In genomic region chr4:154231380-154231779, GRCm38 (mm10) we compare ENCODE assay signal across 19 mouse cellular contexts.
DNase-seq lines count a peak whose midpoint lies in the region; ATAC-seq lines count a peak whose summit lies in the region.
"Had no signal": no experiment of that assay in that cellular context is flagged by ENCODE, and none has a peak within 500 bp of the region (broad histone marks: within the 10 kb centered on the region; RNA-seq: fewer than 3 reads in every experiment).

No protein-coding gene starts in this region.

- H3K4me2 ChIP-seq in heart, embryonic 12.5 days, result no peak overlapping the region
- no peak overlapping the region for H3K4me2 ChIP-seq in limb, embryonic 13.5 days (replicated peaks)
- no peak overlapping the region for H3K4me2 ChIP-seq in limb, embryonic 15.5 days
- H3K4me2 ChIP-seq: embryonic facial prominence, embryonic 12.5 days; forebrain, embryonic 12.5 days had no signal

- peak overlapping the region; percentile 54; the same call in 1 of the 2 replicates for H3K27ac ChIP-seq in heart, embryonic 10.5 days
- no peak overlapping the region for H3K27ac ChIP-seq in heart, embryonic 12.5 days (ENCODE audit: poor library complexity, severe bottlenecking)
- H3K27ac ChIP-seq in limb, embryonic 13.5 days, result 0 out of 2 replicates have a peak overlapping the region, but pooled peaks have one; percentile 22
- H3K27ac ChIP-seq in limb, embryonic 10.5 days, result no peak overlapping the region
- peak overlapping the region; percentile 81; the same call in 1 of the 2 replicates for H3K27ac ChIP-seq in limb, embryonic 15.5 days
- no peak overlapping the region for H3K27ac ChIP-seq in forebrain, embryonic 10.5 days
- H3K27ac ChIP-seq: forebrain, embryonic 12.5 days had no signal

- no peak for DNase-seq in heart, embryonic 10.5 days (ENCODE audit: low spot score)
- DNase-seq in limb, embryonic 10.5 days (ENCODE audit: low spot score), result no peak
- DNase-seq in forebrain, embryonic 10.5 days (ENCODE audit: extremely low spot score, low spot score), result no peak
- DNase-seq: adrenal gland, adult 8-10 months; adrenal gland, postnatal 14 days; adrenal gland, postnatal 36 days; cerebellum, adult 11-12 months; cerebellum, adult 2 months; cerebellum, adult 9-10 months; cerebellum, postnatal 10 days; cerebellum, postnatal 25 days had no signal

- H3K4me1 ChIP-seq in heart, embryonic 10.5 days, result peaks cover 89% of the 10 kb centered on the region
- H3K4me1 ChIP-seq in heart, embryonic 12.5 days (replicated peaks), result peaks cover 90% of the 10 kb centered on the region
- peaks cover 60% of the 10 kb centered on the region for H3K4me1 ChIP-seq in limb, embryonic 13.5 days
- H3K4me1 ChIP-seq in limb, embryonic 10.5 days, result peaks cover 42% of the 10 kb centered on the region
- peaks cover 85% of the 10 kb centered on the region for H3K4me1 ChIP-seq in limb, embryonic 15.5 days
- peaks cover 42% of the 10 kb centered on the region for H3K4me1 ChIP-seq in forebrain, embryonic 10.5 days

- no peak for ATAC-seq in heart, embryonic 12.5 days (ENCODE audit: insufficient number of reproducible peaks, low FRiP score)
- ATAC-seq in limb, embryonic 13.5 days (ENCODE audit: low FRiP score, low read depth), result no peak
- no peak for ATAC-seq in limb, embryonic 15.5 days (ENCODE audit: insufficient number of reproducible peaks, low FRiP score, low TSS enrichment, low read depth)
- ATAC-seq: activated CD4-positive, CD25-positive, alpha-beta regulatory T cell, adult 4 months; forebrain, embryonic 14.5 days; forebrain, embryonic 16.5 days had no signal

- 0 out of 2 replicates have a peak, but pooled peaks cover 13% of the 10 kb centered on the region for H3K27me3 ChIP-seq in heart, embryonic 10.5 days (ENCODE audit: insufficient read depth, poor library complexity, severe bottlenecking)
- no peaks in the 10 kb centered on the region for H3K27me3 ChIP-seq in heart, embryonic 12.5 days (replicated peaks)
- no peaks in the 10 kb centered on the region for H3K27me3 ChIP-seq in limb, embryonic 13.5 days
- H3K27me3 ChIP-seq in limb, embryonic 10.5 days (ENCODE audit: low read depth, poor library complexity, severe bottlenecking), result 0 out of 2 replicates have a peak, but pooled peaks cover 5% of the 10 kb centered on the region
- H3K27me3 ChIP-seq in limb, embryonic 15.5 days, result no peaks in the 10 kb centered on the region
- no peaks in the 10 kb centered on the region; the same call in 1 of the 2 replicates for H3K27me3 ChIP-seq in forebrain, embryonic 10.5 days (ENCODE audit: poor library complexity, severe bottlenecking)
- H3K27me3 ChIP-seq: embryonic facial prominence, embryonic 12.5 days; forebrain, embryonic 12.5 days had no signal

- no peaks in the 10 kb centered on the region for H3K9me3 ChIP-seq in heart, embryonic 10.5 days
- no peaks in the 10 kb centered on the region for H3K9me3 ChIP-seq in heart, embryonic 12.5 days (replicated peaks)
- H3K9me3 ChIP-seq in limb, embryonic 13.5 days, result no peaks in the 10 kb centered on the region
- H3K9me3 ChIP-seq in limb, embryonic 10.5 days (replicated peaks), result no peaks in the 10 kb centered on the region
- no peaks in the 10 kb centered on the region for H3K9me3 ChIP-seq in limb, embryonic 15.5 days
- no peaks in the 10 kb centered on the region for H3K9me3 ChIP-seq in forebrain, embryonic 10.5 days
- H3K9me3 ChIP-seq: embryonic facial prominence, embryonic 12.5 days; forebrain, embryonic 12.5 days had no signal

- no peaks in the 10 kb centered on the region for H3K36me3 ChIP-seq in heart, embryonic 10.5 days
- H3K36me3 ChIP-seq in heart, embryonic 12.5 days, result no peaks in the 10 kb centered on the region
- no peaks in the 10 kb centered on the region for H3K36me3 ChIP-seq in limb, embryonic 13.5 days
- H3K36me3 ChIP-seq in limb, embryonic 10.5 days, result no peaks in the 10 kb centered on the region
- H3K36me3 ChIP-seq in limb, embryonic 15.5 days, result no peaks in the 10 kb centered on the region
- 0 out of 2 replicates have a peak, but pooled peaks cover under 1% of the 10 kb centered on the region for H3K36me3 ChIP-seq in forebrain, embryonic 10.5 days (replicated peaks)
- H3K36me3 ChIP-seq: embryonic facial prominence, embryonic 12.5 days; forebrain, embryonic 12.5 days had no signal

- H3K9ac ChIP-seq in heart, embryonic 12.5 days, result no peak overlapping the region
- no peak overlapping the region for H3K9ac ChIP-seq in limb, embryonic 13.5 days
- no peak overlapping the region for H3K9ac ChIP-seq in limb, embryonic 15.5 days
- H3K9ac ChIP-seq: embryonic facial prominence, embryonic 12.5 days; forebrain, embryonic 12.5 days had no signal

- 74% methylated on average over 7 of the region's 7 CpGs for WGBS in heart, embryonic 10.5 days
- 83% methylated on average over 7 of the region's 7 CpGs for WGBS in heart, embryonic 12.5 days
- WGBS in limb, embryonic 13.5 days, result 76% methylated on average over 7 of the region's 7 CpGs
- 82% methylated on average over 7 of the region's 7 CpGs for WGBS in limb, embryonic 10.5 days
- 71% methylated on average over 7 of the region's 7 CpGs for WGBS in limb, embryonic 15.5 days
- WGBS in forebrain, embryonic 10.5 days, result 89% methylated on average over 7 of the region's 7 CpGs

- H3K4me3 ChIP-seq in heart, embryonic 10.5 days, result no peak overlapping the region
- no peak overlapping the region for H3K4me3 ChIP-seq in heart, embryonic 12.5 days
- H3K4me3 ChIP-seq in limb, embryonic 13.5 days, result no peak overlapping the region
- no peak overlapping the region for H3K4me3 ChIP-seq in limb, embryonic 10.5 days
- H3K4me3 ChIP-seq in limb, embryonic 15.5 days, result no peak overlapping the region
- H3K4me3 ChIP-seq in forebrain, embryonic 10.5 days, result no peak overlapping the region
- H3K4me3 ChIP-seq: embryonic facial prominence, embryonic 12.5 days; forebrain, embryonic 12.5 days had no signal

Comparison
In these comparisons a context has a peak if more than half of its experiments do, and no peak if none do; other contexts are left out.
1. H3K27ac ChIP-seq: peak in heart, embryonic 10.5 days (single experiment), limb, embryonic 13.5 days (single experiment) and limb, embryonic 15.5 days (single experiment); none in heart, embryonic 12.5 days (single experiment), limb, embryonic 10.5 days (single experiment) and forebrain, embryonic 10.5 days (single experiment).